Comparison of ENCODE assay signal across 8 mouse cellular contexts in genomic region chr11:55444772-55445171, GRCm38 (mm10). TPM values are rescaled to one million over a fixed set of nuclear protein-coding genes. Genes with fewer than 3 reads are reported as not detected.
A peak's percentile ranks its signal among the peaks of the same experiment; 100 is the strongest.
DNase-seq lines count a peak whose midpoint lies in the region; ATAC-seq and TF ChIP-seq lines count a peak whose summit lies in the region.
"Had no signal": no experiment of that assay in that cellular context is flagged by ENCODE, and none has a peak within 500 bp of the region (broad histone marks: within the 10 kb centered on the region; RNA-seq: fewer than 3 reads in every experiment).

No protein-coding gene starts in this region.

- H3K4me2 ChIP-seq in hindbrain, postnatal 0 days (ENCODE audit: low read depth, low read length): no peak overlapping the region
- H3K4me2 ChIP-seq in lung, embryonic 14.5 days: no peak overlapping the region
- H3K4me2 ChIP-seq in stomach, embryonic 14.5 days (replicated peaks; ENCODE audit: low read depth, low read length): no peak overlapping the region
- H3K4me2 ChIP-seq: midbrain, embryonic 12.5 days had no signal

- POLR2A ChIA-PET in Patski (lab: Charles Lee): interaction anchor here (0.8 to 2.5 kb wide), 6 partner anchors 15 to 56 kb away, joined by 4 to 12 read pairs (median 5); no protein-coding TSS in a partner anchor

- peak; percentile 57 for DNase-seq in ovary, postnatal 14 days (ENCODE audit: low spot score)
- no peak for DNase-seq in ovary, adult 18-20 months (ENCODE audit: low spot score)
- DNase-seq in Patski (ENCODE audit: low read depth, low spot score): no peak
- peak; percentile 93 for DNase-seq in embryo, embryonic 11 days
- peak; percentile 96 for DNase-seq in hindbrain, postnatal 0 days (ENCODE audit: low spot score)
- DNase-seq in lung, embryonic 14.5 days: peak; percentile 99

- H3K27ac ChIP-seq in hindbrain, postnatal 0 days: no peak overlapping the region
- no peak overlapping the region for H3K27ac ChIP-seq in lung, embryonic 14.5 days (ENCODE audit: low read depth)
- H3K27ac ChIP-seq in stomach, embryonic 14.5 days (ENCODE audit: low read length): peak overlapping the region; percentile 55; the same call in 1 of the 2 replicates
- H3K27ac ChIP-seq: midbrain, embryonic 12.5 days had no signal

- in situ Hi-C loops in Patski (cut with MboI; ENCODE audit: low pct_unique_long_range_greater_than_20kb): loop anchor here (5.0 kb wide), 2 partner anchors 57 to 237 kb away; no protein-coding TSS in a partner anchor

- WGBS in hindbrain, postnatal 0 days: 3% methylated on average over 1 of the region's 1 CpGs
- WGBS in lung, embryonic 14.5 days: 7% methylated on average over 1 of the region's 1 CpGs
- WGBS in stomach, embryonic 14.5 days: 0% methylated on average over 1 of the region's 1 CpGs

- TF ChIP-seq CTCF in Patski (IDR thresholded peaks at IDR 0.05): peak; percentile 81
- TF ChIP-seq CTCF in hindbrain, postnatal 0 days (IDR thresholded peaks at IDR 0.05; ENCODE audit: low read depth): peak; percentile 84
- peak; percentile 86 for TF ChIP-seq CTCF in lung, embryonic 14.5 days (IDR thresholded peaks at IDR 0.05; ENCODE audit: low read depth)

- peak; percentile 61 for ATAC-seq in Patski
- ATAC-seq in hindbrain, postnatal 0 days: peak; percentile 50; the same call in 1 of the 2 replicates
- peak; percentile 23 for ATAC-seq in lung, embryonic 14.5 days (ENCODE audit: insufficient read depth)
- 0 out of 2 replicates have a peak, but pooled peaks have one; percentile 15 for ATAC-seq in stomach, embryonic 14.5 days (ENCODE audit: insufficient number of reproducible peaks, insufficient read depth, low FRiP score, low read depth)

- no peak overlapping the region for H3K4me3 ChIP-seq in hindbrain, postnatal 0 days (ENCODE audit: low read length)
- no peak overlapping the region for H3K4me3 ChIP-seq in lung, embryonic 14.5 days (ENCODE audit: low read depth, low read length)
- no peak overlapping the region for H3K4me3 ChIP-seq in stomach, embryonic 14.5 days (ENCODE audit: low read depth, low read length)
- H3K4me3 ChIP-seq: midbrain, embryonic 12.5 days had no signal

- H3K27me3 ChIP-seq in Patski: no peaks in the 10 kb centered on the region
- no peaks in the 10 kb centered on the region for H3K27me3 ChIP-seq in hindbrain, postnatal 0 days (ENCODE audit: insufficient read depth, low read length)
- no peaks in the 10 kb centered on the region for H3K27me3 ChIP-seq in lung, embryonic 14.5 days (ENCODE audit: insufficient read depth, low read length)
- no peaks in the 10 kb centered on the region for H3K27me3 ChIP-seq in stomach, embryonic 14.5 days (ENCODE audit: control insufficient read depth, insufficient read depth, low read length)
- H3K27me3 ChIP-seq: midbrain, embryonic 12.5 days had no signal

- H3K9ac ChIP-seq in hindbrain, postnatal 0 days (replicated peaks; ENCODE audit: low read length): no peak overlapping the region
- H3K9ac ChIP-seq in lung, embryonic 14.5 days: no peak overlapping the region
- no peak overlapping the region for H3K9ac ChIP-seq in stomach, embryonic 14.5 days (replicated peaks; ENCODE audit: low read depth, low read length)
- H3K9ac ChIP-seq: midbrain, embryonic 12.5 days had no signal

- no peaks in the 10 kb centered on the region for H3K36me3 ChIP-seq in hindbrain, postnatal 0 days (ENCODE audit: insufficient read depth, low read length)
- peaks cover 29% of the 10 kb centered on the region for H3K36me3 ChIP-seq in lung, embryonic 14.5 days (ENCODE audit: insufficient read depth)
- peaks cover 9% of the 10 kb centered on the region; the same call in 1 of the 2 replicates for H3K36me3 ChIP-seq in stomach, embryonic 14.5 days (ENCODE audit: control insufficient read depth, insufficient read depth, low read length)

- no peaks in the 10 kb centered on the region for H3K9me3 ChIP-seq in hindbrain, postnatal 0 days (ENCODE audit: low read length)
- H3K9me3 ChIP-seq in lung, embryonic 14.5 days (ENCODE audit: low read depth, low read length): no peaks in the 10 kb centered on the region
- no peaks in the 10 kb centered on the region for H3K9me3 ChIP-seq in stomach, embryonic 14.5 days (ENCODE audit: control insufficient read depth, low read depth, low read length)
- H3K9me3 ChIP-seq: midbrain, embryonic 12.5 days had no signal

- CTCF ChIA-PET in Patski (lab: Charles Lee): interaction anchor here (0.9 to 5.6 kb wide), 19 partner anchors 10 to 251 kb away, joined by 3 to 193 read pairs (median 8); partner anchors contain the start of genes Slc36a1 and Sparc

- H3K4me1 ChIP-seq in hindbrain, postnatal 0 days (ENCODE audit: insufficient read depth, low read length): no peaks in the 10 kb centered on the region
- H3K4me1 ChIP-seq in lung, embryonic 14.5 days (ENCODE audit: insufficient read depth): no peaks in the 10 kb centered on the region
- H3K4me1 ChIP-seq in stomach, embryonic 14.5 days (ENCODE audit: control insufficient read depth, insufficient read depth, low read length): 0 out of 2 replicates have a peak, but pooled peaks cover 3% of the 10 kb centered on the region
- H3K4me1 ChIP-seq: midbrain, embryonic 12.5 days had no signal

RNA-seq across cellular contexts. Expression of gene Atox1, which starts 16.3 kb away (rescaled TPM):
- 254 TPM for polyA plus RNA-seq in Patski (2021)
- 148 and 173 TPM in 2 replicates for total RNA-seq in hindbrain, postnatal 0 days (2014; rRNA removed)
- polyA plus RNA-seq in hindbrain, postnatal 0 days (2015; fragmentation: Nextera tagmentation; extraction: Ambion mirVana): 304 and 319 TPM in 2 replicates
- polyA plus RNA-seq in lung, embryonic 14.5 days (2014; fragmentation: Nextera tagmentation; extraction: Ambion mirVana): 506 and 535 TPM in 2 replicates
- polyA plus RNA-seq in stomach, embryonic 14.5 days (2014; fragmentation: Nextera tagmentation; extraction: Ambion mirVana): 463 and 507 TPM in 2 replicates

RNA-seq across cellular contexts. Expression of gene Sparc, which starts 21.8 kb away (rescaled TPM):
- 789 TPM for polyA plus RNA-seq in Patski (2021)
- 303 and 356 TPM in 2 replicates for total RNA-seq in hindbrain, postnatal 0 days (2014; rRNA removed)
- 794 and 832 TPM in 2 replicates for polyA plus RNA-seq in hindbrain, postnatal 0 days (2015; fragmentation: Nextera tagmentation; extraction: Ambion mirVana)
- polyA plus RNA-seq in lung, embryonic 14.5 days (2014; fragmentation: Nextera tagmentation; extraction: Ambion mirVana): 1,429 and 1,454 TPM in 2 replicates
- 1,638 and 1,722 TPM in 2 replicates for polyA plus RNA-seq in stomach, embryonic 14.5 days (2014; fragmentation: Nextera tagmentation; extraction: Ambion mirVana)

RNA-seq across cellular contexts. Expression of gene G3bp1, which starts 24.7 kb away (rescaled TPM):
- 53.9 TPM for polyA plus RNA-seq in Patski (2021)
- 49.0 and 50.4 TPM in 2 replicates for total RNA-seq in hindbrain, postnatal 0 days (2014; rRNA removed)
- polyA plus RNA-seq in hindbrain, postnatal 0 days (2015; fragmentation: Nextera tagmentation; extraction: Ambion mirVana): 72.0 and 77.7 TPM in 2 replicates
- 203 and 217 TPM in 2 replicates for polyA plus RNA-seq in lung, embryonic 14.5 days (2014; fragmentation: Nextera tagmentation; extraction: Ambion mirVana)
- polyA plus RNA-seq in stomach, embryonic 14.5 days (2014; fragmentation: Nextera tagmentation; extraction: Ambion mirVana): 162 and 177 TPM in 2 replicates

Comparison
In these comparisons a context has a peak if more than half of its experiments do, and no peak if none do; other contexts are left out.
1. DNase-seq: peak in ovary, postnatal 14 days (single experiment), embryo, embryonic 11 days (single experiment), hindbrain, postnatal 0 days (single experiment) and lung, embryonic 14.5 days (single experiment); none in ovary, adult 18-20 months (single experiment) and Patski (single experiment).
2. Peak in every context shown above with its lines, with median percentiles within 50 percentile points of each other: ATAC-seq and CTCF ChIP-seq.